Mouse (Mus musculus) midbrain, embryonic 10.5 days (tissue): ENCODE results near the gene Rubcn. TPM values are rescaled to one million over a fixed set of nuclear protein-coding genes. Genes with fewer than 3 reads are reported as not detected.

Source experiments
- DNase-seq: peaks from one replicate; pipeline ENCODE4 v3.0.0-alpha.2; 2017; ENCODE audit warnings: low spot score
- H3K27ac ChIP-seq: fragments of 300-500 bp; sonication (generic); replicated peaks from 2 replicates; pipeline ENCODE4 v1.5.1; 2016; ENCODE audit warnings: mild to moderate bottlenecking
- H3K27me3 ChIP-seq: fragments of 300-500 bp; sonication (generic); 2 replicates; pipeline ENCODE4 v1.6.1; 2016; ENCODE audit warnings: low read depth, mild to moderate bottlenecking; ENCODE audit not compliant: poor library complexity, severe bottlenecking
- H3K36me3 ChIP-seq: fragments of 300-500 bp; sonication (generic); 2 replicates; pipeline ENCODE4 v1.6.1; 2016; ENCODE audit warnings: mild to moderate bottlenecking, moderate library complexity
- H3K4me1 ChIP-seq: fragments of 300-500 bp; sonication (generic); 2 replicates; pipeline ENCODE4 v1.6.1; 2016
- H3K4me3 ChIP-seq: fragments of 300-500 bp; sonication (generic); 2 replicates; pipeline ENCODE4 v1.5.1; 2016; ENCODE audit warnings: mild to moderate bottlenecking, moderate library complexity
- H3K9me3 ChIP-seq: fragments of 300-500 bp; sonication (generic); replicated peaks from 2 replicates; pipeline ENCODE4 v1.6.1; 2016; ENCODE audit warnings: mild to moderate bottlenecking
- WGBS: fragments of 180-500 bp; shearing (Covaris S2); methylation state at CpG from one replicate; pipeline ENCODE4 v1.1.7; 2016; 5-methylcytosine and 5-hydroxymethylcytosine counted together
- polyA plus RNA-seq: library from polyadenylated mRNA; unstranded; fragments of >200 nt; fragmentation: Nextera tagmentation; extraction: Ambion mirVana; gene quantifications from 2 replicates; pipeline ENCODE4 v1.2.1, GENCODE M21; 2016

Rubcn gene
- polyA plus RNA-seq, 1 experiment from 2014 or later: 19.0 TPM

DNA sequence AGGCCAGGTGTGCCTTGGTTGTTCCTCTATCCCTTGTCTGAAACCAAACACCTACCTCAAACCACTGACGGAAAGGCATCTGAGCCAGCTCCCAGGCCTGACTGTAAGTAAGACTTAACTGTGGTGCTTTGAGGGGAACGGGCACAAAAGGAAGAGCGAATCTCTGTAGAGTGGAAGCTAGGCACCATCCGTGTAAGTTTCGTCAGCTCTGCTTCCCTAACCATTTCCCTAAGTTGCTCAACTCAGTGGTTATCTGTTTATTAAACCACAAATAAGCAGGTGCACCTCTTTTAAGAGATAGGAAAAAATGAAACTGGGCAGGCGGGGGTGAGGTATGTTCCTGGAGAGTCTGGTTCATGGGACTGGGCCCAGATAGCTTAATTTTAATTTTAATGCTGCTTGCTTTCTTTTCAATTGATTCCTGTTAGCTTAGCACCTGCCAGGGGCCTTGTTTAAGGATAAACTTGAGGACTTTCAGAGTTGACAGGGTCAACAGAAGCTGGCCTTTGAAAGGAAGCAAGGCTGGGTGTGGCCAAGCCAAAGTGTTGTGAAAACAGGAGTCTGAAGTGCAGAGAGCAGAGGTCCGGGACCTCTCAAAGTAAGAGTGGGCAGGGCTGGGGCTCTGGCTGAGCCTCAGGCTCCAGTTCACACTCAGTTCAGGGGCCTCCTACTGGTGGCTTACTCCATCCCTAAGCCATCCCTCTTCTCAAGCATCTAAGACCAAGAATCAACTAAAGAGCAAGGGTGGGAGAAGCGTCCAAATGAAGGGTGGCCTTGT, 70.0 kb downstream of the Rubcn start:
- peaks cover 35% of the 10 kb centered on the region for H3K4me1 ChIP-seq
- H3K27ac ChIP-seq: 0 out of 2 replicates have a peak overlapping the region, but pooled peaks have one; percentile 66
- DNase-seq: no peak
- no peak overlapping the region for H3K4me3 ChIP-seq
- 58% methylated on average over 8 of the region's 8 CpGs for WGBS
- H3K9me3 ChIP-seq: no peaks in the 10 kb centered on the region
- no peaks in the 10 kb centered on the region for H3K27me3 ChIP-seq
- no peaks in the 10 kb centered on the region for H3K36me3 ChIP-seq

DNA sequence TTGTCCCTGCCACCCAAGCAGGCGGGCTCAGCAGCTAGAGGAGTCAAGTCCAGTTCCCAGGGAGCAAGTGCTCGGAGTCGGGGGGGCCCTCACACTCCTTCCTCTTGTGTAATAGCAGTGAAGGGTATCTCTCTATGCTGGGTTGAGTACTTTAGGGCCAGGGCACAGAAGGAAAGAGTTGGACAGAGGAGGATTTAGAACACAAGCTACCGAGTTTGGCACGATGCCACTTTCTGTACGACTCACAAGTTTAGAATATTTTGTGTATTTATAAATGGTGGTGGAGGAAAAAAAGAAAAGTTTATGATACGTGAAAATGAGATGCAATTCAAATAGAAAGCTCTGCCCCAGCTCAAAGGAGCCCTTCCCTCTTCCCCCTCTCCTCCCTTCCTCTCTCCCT, 72.4 kb downstream of the Rubcn start:
- no peak for DNase-seq
- WGBS: 93% methylated on average over 7 of the region's 7 CpGs

GRCm38 (mm10) chr16:32803901-32804300, 73.7 kb downstream of the Rubcn start:
- Histone ChIP-seq H3K9me3 (no peaks in the 10 kb centered on the region), H3K27ac (no peak overlapping the region), H3K36me3 (no peaks in the 10 kb centered on the region), H3K4me1 (peaks cover 35% of the 10 kb centered on the region), H3K4me3 (no peak overlapping the region), H3K27me3 (no peaks in the 10 kb centered on the region)
- DNase-seq: no peak
- 67% methylated on average over 5 of the region's 5 CpGs for WGBS

More for the DNA sequence above, 72.4 kb downstream of the Rubcn start:
- no peaks in the 10 kb centered on the region for H3K27me3 ChIP-seq
- H3K9me3 ChIP-seq: no peaks in the 10 kb centered on the region
- H3K4me3 ChIP-seq: no peak overlapping the region
- H3K27ac ChIP-seq: no peak overlapping the region
- H3K36me3 ChIP-seq: no peaks in the 10 kb centered on the region
- H3K4me1 ChIP-seq: peaks cover 35% of the 10 kb centered on the region

GRCm38 (mm10) chr16:32803252-32803853, 74.2 kb downstream of the Rubcn start:
- Histone ChIP-seq H3K36me3 (no peaks in the 10 kb centered on the region), H3K27me3 (no peaks in the 10 kb centered on the region), H3K4me1 (peaks cover 35% of the 10 kb centered on the region), H3K9me3 (no peaks in the 10 kb centered on the region), H3K27ac (no peak overlapping the region), H3K4me3 (no peak overlapping the region)
- no peak for DNase-seq
- 69% methylated on average over 6 of the region's 6 CpGs for WGBS

DNA sequence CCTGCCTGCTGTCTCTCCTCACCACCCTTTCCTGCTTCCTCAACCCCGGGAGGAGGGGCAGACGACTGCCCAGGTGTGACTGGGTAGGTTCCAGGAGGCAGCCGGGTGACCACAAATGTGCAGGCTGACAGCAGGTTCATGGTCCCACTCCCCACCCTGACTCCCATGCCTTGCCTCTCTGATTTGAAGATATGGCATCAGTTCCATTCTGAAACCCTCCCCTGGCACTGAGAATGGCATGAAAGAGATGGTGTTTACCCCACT, 80.2 kb downstream of the Rubcn start, which contains the start of gene Muc20:
Gene Muc20 (minus strand): TSS at position 10 of the 264 bp plus-strand sequence.
- no peak within 1 kb of the TSS for H3K27ac ChIP-seq
- no peak for DNase-seq
- no peak within 1 kb of the TSS for H3K4me3 ChIP-seq
- H3K36me3 ChIP-seq: no peaks in the 10 kb centered on the region
- H3K4me1 ChIP-seq: no peaks in the 10 kb centered on the region
- WGBS: 79% methylated on average over 3 of the region's 3 CpGs
- H3K27me3 ChIP-seq: no peaks in the 10 kb centered on the region
- no peaks in the 10 kb centered on the region for H3K9me3 ChIP-seq

DNA sequence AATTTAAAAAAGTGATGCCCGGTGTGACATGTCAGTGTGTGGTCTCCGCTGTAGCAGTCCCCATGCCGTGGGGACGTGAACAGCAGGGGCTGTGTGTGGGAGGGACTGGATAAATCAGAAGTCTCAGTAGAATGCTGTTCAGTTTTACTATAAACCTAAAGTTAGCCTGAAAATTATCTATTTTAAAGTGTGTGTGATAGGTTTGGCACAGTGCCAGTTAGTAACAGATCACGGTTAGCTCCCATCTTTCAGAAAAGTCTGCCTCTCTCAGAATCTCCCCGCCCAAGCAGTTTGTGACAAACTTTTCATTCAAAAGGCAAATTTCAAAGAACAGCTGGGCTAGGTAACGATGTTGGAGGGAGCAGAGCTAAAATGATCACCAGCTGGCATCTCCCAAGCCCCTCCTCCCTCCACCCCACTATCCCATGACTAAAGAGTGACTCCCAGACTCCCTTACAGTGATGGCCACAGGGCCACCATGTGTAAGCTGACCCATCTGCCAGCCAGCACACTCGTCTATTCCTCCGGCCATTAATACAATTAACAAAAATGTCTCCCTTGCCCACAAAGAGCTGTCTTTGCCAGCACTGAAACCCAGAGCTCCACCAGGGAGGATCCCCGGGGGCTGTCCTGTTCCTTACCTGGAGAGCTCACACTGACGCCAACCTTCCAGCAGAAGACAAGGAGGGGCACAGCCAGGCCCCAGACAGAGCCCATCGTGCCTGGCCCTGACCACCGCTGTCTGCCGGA, 80.7 kb downstream of the Rubcn start:
- Histone ChIP-seq H3K36me3 (no peaks in the 10 kb centered on the region), H3K27me3 (no peaks in the 10 kb centered on the region), H3K4me1 (no peaks in the 10 kb centered on the region), H3K27ac (no peak overlapping the region), H3K4me3 (no peak overlapping the region), H3K9me3 (no peaks in the 10 kb centered on the region)
- 89% methylated on average over 14 of the region's 14 CpGs for WGBS
- no peak for DNase-seq

DNA sequence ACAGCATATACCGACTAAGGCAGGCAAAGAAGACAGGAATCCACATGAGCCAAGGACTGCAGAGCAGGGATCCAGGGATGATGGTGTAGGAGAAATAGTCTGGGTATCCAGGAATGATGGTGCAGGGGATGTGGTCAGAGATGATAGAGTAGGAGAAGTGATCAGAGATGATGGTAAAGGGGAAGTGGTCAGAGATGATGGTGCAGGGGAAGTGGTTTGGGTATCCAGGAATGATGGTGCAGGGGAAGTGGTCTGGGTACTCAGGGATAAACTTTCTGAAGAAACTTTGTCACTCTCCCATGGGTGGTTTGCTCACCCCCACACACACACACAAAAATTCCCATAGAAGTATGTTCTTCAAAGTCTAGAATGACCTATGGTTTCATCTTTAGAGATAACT, 82.4 kb downstream of the Rubcn start:
- H3K27ac ChIP-seq: no peak overlapping the region
- no peaks in the 10 kb centered on the region for H3K9me3 ChIP-seq
- H3K4me3 ChIP-seq: no peak overlapping the region
- H3K4me1 ChIP-seq: no peaks in the 10 kb centered on the region
- no peaks in the 10 kb centered on the region for H3K27me3 ChIP-seq
- 83% methylated on average over 1 of the region's 1 CpGs for WGBS
- H3K36me3 ChIP-seq: no peaks in the 10 kb centered on the region
- no peak for DNase-seq

- Histone ChIP-seq H3K36me3 (no peaks in the 10 kb centered on the region), H3K4me3 (no peak overlapping the region), H3K27ac (no peak overlapping the region), H3K4me1 (no peaks in the 10 kb centered on the region), H3K9me3 (no peaks in the 10 kb centered on the region), H3K27me3 (no peaks in the 10 kb centered on the region)
- DNase-seq: no peak
- WGBS: 94% methylated on average over 5 of the region's 5 CpGs
These were observed 87.5 kb downstream of the Rubcn start for GRCm38 (mm10) chr16:32790056-32790455.

DNA sequence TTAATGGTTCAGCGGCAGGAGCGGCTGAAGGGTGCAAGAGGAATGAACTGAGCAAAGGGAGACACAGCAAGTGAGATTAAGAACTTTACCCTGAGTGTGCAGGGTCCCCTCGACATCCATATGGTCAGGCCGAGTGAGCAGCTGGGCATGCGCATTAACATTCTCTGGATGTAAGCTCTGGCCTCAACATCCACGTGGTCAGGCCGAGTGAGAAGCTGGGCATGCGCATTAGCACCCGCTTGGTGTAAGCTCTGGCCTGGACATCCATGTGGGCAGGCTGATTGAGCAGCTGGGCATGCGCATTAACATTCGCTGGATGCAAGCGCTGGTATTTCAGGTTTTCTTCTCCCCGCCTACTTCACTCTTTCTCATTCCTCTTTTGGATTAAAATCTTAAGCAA, 92.7 kb downstream of the Rubcn start:
- H3K36me3 ChIP-seq: no peaks in the 10 kb centered on the region
- no peak for DNase-seq
- H3K27ac ChIP-seq: no peak overlapping the region
- H3K4me3 ChIP-seq: no peak overlapping the region
- no peaks in the 10 kb centered on the region for H3K9me3 ChIP-seq
- WGBS: 89% methylated on average over 13 of the region's 13 CpGs
- no peaks in the 10 kb centered on the region for H3K27me3 ChIP-seq
- H3K4me1 ChIP-seq: peaks cover 3% of the 10 kb centered on the region; the same call in 1 of the 2 replicates

DNA sequence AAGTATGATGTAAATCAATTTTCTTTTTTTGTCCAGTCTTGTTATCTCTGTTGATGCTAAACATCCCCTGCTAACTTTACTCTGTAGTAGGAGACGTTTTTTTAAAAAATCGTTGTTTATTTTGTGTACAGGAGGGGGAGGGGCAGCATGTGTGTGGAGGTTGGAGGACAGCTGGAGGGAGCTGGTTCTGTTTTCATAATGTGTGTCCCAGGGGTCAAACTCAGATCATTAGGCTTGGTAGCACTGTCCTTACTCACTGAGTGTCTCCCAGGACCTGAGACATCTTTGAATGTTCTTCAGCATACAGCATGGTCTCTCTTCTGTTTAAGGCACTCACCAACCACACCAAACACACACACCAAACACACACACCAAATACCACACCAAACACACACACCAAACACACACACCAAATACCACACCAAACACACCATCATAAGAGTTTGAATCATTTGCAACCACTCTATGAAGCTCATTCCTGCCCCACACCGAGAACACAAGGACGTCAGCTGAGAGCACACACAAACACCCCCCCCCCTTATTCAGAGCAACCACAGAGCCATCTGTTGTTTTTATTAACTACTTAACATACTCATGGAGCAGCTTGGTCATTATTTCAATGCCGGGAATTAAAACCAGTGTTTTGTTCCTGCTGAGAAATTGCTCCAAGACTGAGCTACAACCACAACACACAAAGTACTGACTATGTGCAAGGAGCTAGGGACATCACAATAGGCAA, 94.1 kb downstream of the Rubcn start:
- WGBS: 76% methylated on average over 5 of the region's 5 CpGs
- no peak for DNase-seq

DNA sequence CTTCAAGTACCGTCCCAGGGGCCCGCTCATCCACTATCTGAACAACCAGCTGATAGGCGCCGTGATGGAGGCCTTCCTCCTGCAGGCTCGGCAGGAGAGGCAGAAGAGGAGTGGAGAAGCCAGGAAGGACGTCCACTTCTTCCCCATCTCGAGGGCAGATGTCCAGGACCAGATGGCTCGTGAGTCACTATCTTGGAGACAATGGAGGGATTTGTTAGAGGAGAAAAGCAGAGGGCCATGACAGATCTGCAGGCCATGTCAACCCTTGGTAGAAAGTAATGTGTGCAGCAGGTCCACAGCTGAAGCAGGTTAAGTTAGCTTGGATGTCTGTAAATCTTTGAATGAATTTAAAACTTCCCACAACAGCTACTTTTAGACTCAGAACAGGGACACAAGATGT, 98.6 kb downstream of the Rubcn start:
- no peak overlapping the region for H3K4me3 ChIP-seq
- DNase-seq: no peak
- 75% methylated on average over 8 of the region's 8 CpGs for WGBS
- no peaks in the 10 kb centered on the region for H3K36me3 ChIP-seq
- H3K27ac ChIP-seq: peak overlapping the region; percentile 75
- no peaks in the 10 kb centered on the region for H3K9me3 ChIP-seq
- H3K4me1 ChIP-seq: peaks cover 26% of the 10 kb centered on the region
- H3K27me3 ChIP-seq: peaks cover 4% of the 10 kb centered on the region; the same call in 1 of the 2 replicates

More for the DNA sequence above, 94.1 kb downstream of the Rubcn start:
- no peaks in the 10 kb centered on the region for H3K9me3 ChIP-seq
- no peaks in the 10 kb centered on the region for H3K27me3 ChIP-seq
- H3K4me3 ChIP-seq: no peak overlapping the region
- H3K36me3 ChIP-seq: no peaks in the 10 kb centered on the region
- peak overlapping the region; percentile 49 for H3K27ac ChIP-seq
- H3K4me1 ChIP-seq: peaks cover 15% of the 10 kb centered on the region

GRCm38 (mm10) chr16:32776676-32777075, 100.9 kb downstream of the Rubcn start:
- H3K4me3 ChIP-seq: no peak overlapping the region
- DNase-seq: no peak
- no peaks in the 10 kb centered on the region for H3K9me3 ChIP-seq
- H3K27ac ChIP-seq: 0 out of 2 replicates have a peak overlapping the region, but pooled peaks have one; percentile 13
- H3K36me3 ChIP-seq: no peaks in the 10 kb centered on the region
- H3K27me3 ChIP-seq: peaks cover 4% of the 10 kb centered on the region; the same call in 1 of the 2 replicates
- 90% methylated on average over 10 of the region's 10 CpGs for WGBS
- peaks cover 23% of the 10 kb centered on the region for H3K4me1 ChIP-seq
